In the genomic region with DNA sequence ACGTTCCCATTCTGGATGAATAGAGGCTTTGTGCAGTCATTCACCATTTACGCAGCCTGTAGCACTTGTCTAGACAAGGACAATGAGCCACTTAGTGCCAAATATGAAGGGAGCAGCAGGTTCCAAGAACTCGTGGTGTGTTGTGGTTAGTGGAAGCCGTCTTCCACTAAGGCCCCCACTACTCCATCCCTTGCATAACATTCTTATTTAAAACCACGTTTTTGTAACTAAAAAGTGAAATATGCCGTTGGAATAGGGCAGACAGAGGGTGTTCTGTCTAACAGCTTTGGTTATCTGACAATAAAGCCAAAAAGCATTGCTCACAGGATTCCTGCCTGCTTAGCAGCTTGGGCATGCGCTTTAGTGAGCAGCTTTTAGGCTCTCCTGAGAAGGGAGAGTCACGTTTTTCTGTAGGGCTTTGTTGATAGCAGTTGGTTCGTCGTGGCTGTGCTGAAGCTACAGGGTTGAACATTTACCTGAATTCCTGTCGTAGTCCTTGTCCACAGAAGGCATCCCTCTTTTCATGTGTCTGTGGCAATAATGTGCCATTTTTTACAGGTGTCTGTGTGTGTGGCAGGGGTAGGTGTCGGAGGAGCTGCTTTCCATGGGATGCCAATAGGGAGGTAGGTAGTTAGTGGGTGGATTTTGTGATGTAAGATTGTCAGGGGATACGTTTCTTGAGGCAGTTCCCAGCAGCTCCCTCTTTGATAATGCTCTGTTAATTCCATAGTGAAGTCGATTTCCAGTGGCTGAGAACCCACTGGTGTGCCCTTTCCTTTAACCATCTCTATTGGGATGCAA, we compare ENCODE assay signal across 11 mouse cellular contexts.
DNase-seq lines count a peak whose midpoint lies in the region; ATAC-seq and TF ChIP-seq lines count a peak whose summit lies in the region.
"Had no signal": no experiment of that assay in that cellular context is flagged by ENCODE, and none has a peak within 500 bp of the region (broad histone marks: within the 10 kb centered on the region; RNA-seq: fewer than 3 reads in every experiment).

No protein-coding gene starts in this region.

- H3K9me3 ChIP-seq in limb, embryonic 10.5 days (replicated peaks), result no peaks in the 10 kb centered on the region
- H3K9me3 ChIP-seq: embryonic facial prominence, embryonic 15.5 days; stomach, embryonic 15.5 days had no signal

- WGBS in limb, embryonic 10.5 days, result 78% methylated on average over 14 of the region's 14 CpGs
- WGBS in kidney, adult 2 months, result 62% methylated on average over 14 of the region's 14 CpGs

- H3K27ac ChIP-seq in limb, embryonic 10.5 days, result peak overlapping the region; percentile 64; the same call in 1 of the 2 replicates
- no peak overlapping the region for H3K27ac ChIP-seq in kidney, adult 2 months (ENCODE audit: insufficient read depth, low read depth, low read length)
- H3K27ac ChIP-seq: embryonic facial prominence, embryonic 15.5 days; stomach, embryonic 15.5 days had no signal

- no peaks in the 10 kb centered on the region for H3K4me1 ChIP-seq in limb, embryonic 10.5 days
- no peaks in the 10 kb centered on the region for H3K4me1 ChIP-seq in kidney, adult 2 months (ENCODE audit: control insufficient read depth, insufficient read depth, low read length)
- H3K4me1 ChIP-seq: embryonic facial prominence, embryonic 15.5 days; stomach, embryonic 15.5 days had no signal

- peak; percentile 12 to 16 for DNase-seq in left cerebral cortex, adult 18-20 months (ENCODE audit: low spot score in 2 of 2)
- DNase-seq in left cerebral cortex, adult 11 months (ENCODE audit: low spot score), result no peak
- DNase-seq in forelimb bud, embryonic 11.5 days (ENCODE audit: low read depth, low spot score), result peak; percentile 45
- DNase-seq in limb, embryonic 10.5 days (ENCODE audit: low spot score), result no peak
- DNase-seq in right cerebral cortex, adult 2 months (ENCODE audit: low spot score in 2 of 2), result peak; percentile 37 to 39
- no peak for DNase-seq in kidney, postnatal 36 days
- no peak for DNase-seq in kidney, adult 2 months

- no peaks in the 10 kb centered on the region for H3K36me3 ChIP-seq in limb, embryonic 10.5 days
- H3K36me3 ChIP-seq in kidney, adult 2 months (ENCODE audit: control insufficient read depth, insufficient read depth, low read length), result no peaks in the 10 kb centered on the region
- H3K36me3 ChIP-seq: embryonic facial prominence, embryonic 15.5 days; stomach, embryonic 15.5 days had no signal

- H3K4me3 ChIP-seq in limb, embryonic 10.5 days, result no peak overlapping the region
- no peak overlapping the region for H3K4me3 ChIP-seq in kidney, adult 2 months (ENCODE audit: insufficient read depth, low read depth, low read length)
- H3K4me3 ChIP-seq: embryonic facial prominence, embryonic 15.5 days; stomach, embryonic 15.5 days had no signal

- TF ChIP-seq POLR2A in kidney, adult 2 months (IDR thresholded peaks at IDR 0.05; ENCODE audit: low read depth, low read length), result no peak

- H3K27me3 ChIP-seq in limb, embryonic 10.5 days (ENCODE audit: low read depth, poor library complexity, severe bottlenecking), result no peaks in the 10 kb centered on the region
- no peaks in the 10 kb centered on the region for H3K27me3 ChIP-seq in kidney, adult 2 months (replicated peaks; ENCODE audit: control insufficient read depth, insufficient read depth, low read length)
- H3K27me3 ChIP-seq: CH12.LX; embryonic facial prominence, embryonic 15.5 days; stomach, embryonic 15.5 days had no signal

- TF ChIP-seq CTCF in kidney, adult 2 months (conservative IDR thresholded peaks at IDR 0.05; ENCODE audit: insufficient read depth, insufficient read length, low read depth, low read length), result no peak

- ATAC-seq in granulocyte monocyte progenitor cell, adult 5-6 weeks (replicated peaks; ENCODE audit: poor library complexity, severe bottlenecking), result no peak

Comparison
In these comparisons a context has a peak if more than half of its experiments do, and no peak if none do; other contexts are left out.
1. DNase-seq: peak in left cerebral cortex, adult 18-20 months (2 of 2), forelimb bud, embryonic 11.5 days (single experiment) and right cerebral cortex, adult 2 months (2 of 2); none in left cerebral cortex, adult 11 months (single experiment), limb, embryonic 10.5 days (single experiment), kidney, postnatal 36 days (0 of 2) and kidney, adult 2 months (single experiment).